Comparison of ENCODE assay signal across 8 mouse cellular contexts in genomic region chr12:5136300-5136699, GRCm38 (mm10).
DNase-seq lines count a peak whose midpoint lies in the region; ATAC-seq and TF ChIP-seq lines count a peak whose summit lies in the region.

No protein-coding gene starts in this region.

- no peak for DNase-seq in spleen, adult 2 months (ENCODE audit: low read depth in 1 of 2, low spot score in 2 of 2)
- DNase-seq in spleen, postnatal 36 days (ENCODE audit: low spot score in 2 of 2), result no peak
- DNase-seq in brain, embryonic 14.5 days (ENCODE audit: low read depth), result peak; percentile 90
- peak; percentile 87 for DNase-seq in hindbrain, postnatal 0 days (ENCODE audit: low spot score)
- DNase-seq in limb, embryonic 14.5 days (ENCODE audit: low spot score), result peak; percentile 47
- DNase-seq in yolk sac, embryonic 10.5 days (ENCODE audit: low spot score), result peak; percentile 37

- no peak overlapping the region for H3K27ac ChIP-seq in spleen, adult 2 months (ENCODE audit: insufficient read depth, low read length)
- no peak overlapping the region for H3K27ac ChIP-seq in embryonic fibroblast, embryonic 13.5 days (ENCODE audit: insufficient read depth, low read length)
- no peak overlapping the region for H3K27ac ChIP-seq in hindbrain, postnatal 0 days
- H3K27ac ChIP-seq in limb, embryonic 14.5 days (replicated peaks; ENCODE audit: low read depth, low read length), result no peak overlapping the region
- H3K27ac ChIP-seq in neural tube, embryonic 13.5 days (replicated peaks), result no peak overlapping the region

- TF ChIP-seq CTCF in spleen, adult 2 months (IDR thresholded peaks at IDR 0.05; ENCODE audit: extremely low read depth, insufficient read depth, insufficient read length, insufficient replicate concordance), result peak; percentile 30; the same call in 1 of the 2 replicates
- peak; percentile 87 for TF ChIP-seq CTCF in brain, embryonic 14.5 days (IDR thresholded peaks at IDR 0.05; ENCODE audit: borderline replicate concordance, extremely low read depth, insufficient read depth, insufficient read length)
- TF ChIP-seq CTCF in embryonic fibroblast, embryonic 13.5 days (IDR thresholded peaks at IDR 0.05; ENCODE audit: borderline replicate concordance, insufficient read depth, low read length), result peak; percentile 90
- TF ChIP-seq CTCF in hindbrain, postnatal 0 days (IDR thresholded peaks at IDR 0.05; ENCODE audit: low read depth), result peak; percentile 95

- 32% methylated on average over 4 of the region's 4 CpGs for WGBS in spleen, adult 2 months
- WGBS in hindbrain, postnatal 0 days, result 25% methylated on average over 4 of the region's 4 CpGs
- 27% methylated on average over 4 of the region's 4 CpGs for WGBS in limb, embryonic 14.5 days
- WGBS in neural tube, embryonic 13.5 days, result 21% methylated on average over 4 of the region's 4 CpGs

- H3K36me3 ChIP-seq in spleen, adult 2 months (ENCODE audit: control insufficient read depth, insufficient read depth, low read length), result no peaks in the 10 kb centered on the region
- peaks cover 6% of the 10 kb centered on the region; the same call in 1 of the 2 replicates for H3K36me3 ChIP-seq in hindbrain, postnatal 0 days (ENCODE audit: insufficient read depth, low read length)
- H3K36me3 ChIP-seq in limb, embryonic 14.5 days (ENCODE audit: control insufficient read depth, insufficient read depth, low read length), result peaks cover 24% of the 10 kb centered on the region
- peaks cover 15% of the 10 kb centered on the region; the same call in 1 of the 2 replicates for H3K36me3 ChIP-seq in neural tube, embryonic 13.5 days

- no peaks in the 10 kb centered on the region for H3K27me3 ChIP-seq in spleen, adult 2 months (ENCODE audit: control insufficient read depth, insufficient read depth, low read length)
- no peaks in the 10 kb centered on the region for H3K27me3 ChIP-seq in hindbrain, postnatal 0 days (ENCODE audit: insufficient read depth, low read length)
- no peaks in the 10 kb centered on the region for H3K27me3 ChIP-seq in limb, embryonic 14.5 days (ENCODE audit: control insufficient read depth, insufficient read depth, low read length)
- no peaks in the 10 kb centered on the region for H3K27me3 ChIP-seq in neural tube, embryonic 13.5 days

- no peak overlapping the region for H3K9ac ChIP-seq in hindbrain, postnatal 0 days (replicated peaks; ENCODE audit: low read length)
- no peak overlapping the region for H3K9ac ChIP-seq in limb, embryonic 14.5 days (ENCODE audit: low read depth, low read length, severe bottlenecking)
- H3K9ac ChIP-seq in neural tube, embryonic 13.5 days, result no peak overlapping the region

- H3K4me2 ChIP-seq in hindbrain, postnatal 0 days (ENCODE audit: low read depth, low read length), result no peak overlapping the region
- no peak overlapping the region for H3K4me2 ChIP-seq in limb, embryonic 14.5 days (replicated peaks; ENCODE audit: low read depth, low read length, severe bottlenecking)
- no peak overlapping the region for H3K4me2 ChIP-seq in neural tube, embryonic 13.5 days

- no peaks in the 10 kb centered on the region for H3K4me1 ChIP-seq in spleen, adult 2 months (ENCODE audit: control insufficient read depth, insufficient read depth, insufficient read length)
- H3K4me1 ChIP-seq in embryonic fibroblast, embryonic 13.5 days (ENCODE audit: control insufficient read depth, insufficient read depth, low read length), result 0 out of 2 replicates have a peak, but pooled peaks cover 2% of the 10 kb centered on the region
- H3K4me1 ChIP-seq in hindbrain, postnatal 0 days (ENCODE audit: insufficient read depth, low read length), result no peaks in the 10 kb centered on the region
- H3K4me1 ChIP-seq in limb, embryonic 14.5 days (ENCODE audit: control insufficient read depth, insufficient read depth, low read length), result peaks cover 5% of the 10 kb centered on the region; the same call in 1 of the 2 replicates
- H3K4me1 ChIP-seq in neural tube, embryonic 13.5 days (replicated peaks), result peaks cover 14% of the 10 kb centered on the region

- no peak overlapping the region for H3K4me3 ChIP-seq in spleen, adult 2 months (ENCODE audit: extremely low read depth, insufficient read depth, insufficient read length)
- H3K4me3 ChIP-seq in embryonic fibroblast, embryonic 13.5 days (ENCODE audit: insufficient read depth, low read length), result no peak overlapping the region
- H3K4me3 ChIP-seq in hindbrain, postnatal 0 days (ENCODE audit: low read length), result no peak overlapping the region
- H3K4me3 ChIP-seq in limb, embryonic 14.5 days (replicated peaks; ENCODE audit: low read length), result no peak overlapping the region
- H3K4me3 ChIP-seq in neural tube, embryonic 13.5 days, result no peak overlapping the region

- H3K9me3 ChIP-seq in hindbrain, postnatal 0 days (ENCODE audit: low read length), result no peaks in the 10 kb centered on the region
- no peaks in the 10 kb centered on the region for H3K9me3 ChIP-seq in limb, embryonic 14.5 days (ENCODE audit: control insufficient read depth, low read length)
- H3K9me3 ChIP-seq in neural tube, embryonic 13.5 days, result no peaks in the 10 kb centered on the region

- no peak for TF ChIP-seq POLR2A in spleen, adult 2 months (IDR thresholded peaks at IDR 0.05; ENCODE audit: low read depth, low read length)
- no peak for TF ChIP-seq POLR2A in brain, embryonic 14.5 days (IDR thresholded peaks at IDR 0.05; ENCODE audit: borderline replicate concordance, extremely low read depth, insufficient read depth, insufficient read length, poor library complexity, severe bottlenecking)
- no peak for TF ChIP-seq POLR2A in embryonic fibroblast, embryonic 13.5 days (IDR thresholded peaks at IDR 0.05; ENCODE audit: low read depth, low read length)
- no peak for TF ChIP-seq POLR2A in limb, embryonic 14.5 days (IDR thresholded peaks at IDR 0.05; ENCODE audit: borderline replicate concordance, extremely low read depth, insufficient read depth, insufficient read length)

- ATAC-seq in hindbrain, postnatal 0 days, result peak; percentile 79
- no peak for ATAC-seq in limb, embryonic 14.5 days (ENCODE audit: low FRiP score, low read depth)
- ATAC-seq in neural tube, embryonic 13.5 days (ENCODE audit: low read depth), result 0 out of 2 replicates have a peak, but pooled peaks have one; percentile 48

Comparison
In these comparisons a context has a peak if more than half of its experiments do, and no peak if none do; other contexts are left out.
1. DNase-seq: peak in brain, embryonic 14.5 days (single experiment), hindbrain, postnatal 0 days (single experiment), limb, embryonic 14.5 days (single experiment) and yolk sac, embryonic 10.5 days (single experiment); none in spleen, adult 2 months (0 of 2) and spleen, postnatal 36 days (0 of 2).
2. CTCF ChIP-seq: peak in every context shown above with its lines; median percentile 95 in hindbrain, postnatal 0 days; 90 in embryonic fibroblast, embryonic 13.5 days; 87 in brain, embryonic 14.5 days; 30 in spleen, adult 2 months.